Mouse (Mus musculus) splenic B cell, adult 2 months (primary cell): ENCODE results near the gene Caln1.

Experiments
- DNase-seq: peaks from one replicate; pipeline ENCODE4 v3.0.0-alpha.2; 2011; ENCODE audit warnings: low read depth, low spot score
- H3K27me3 ChIP-seq: 2 replicates; pipeline ENCODE4 v1.6.1; 2012; ENCODE audit warnings: mild to moderate bottlenecking, low read length, moderate library complexity, mixed read lengths; ENCODE audit not compliant: control insufficient read depth, poor library complexity, insufficient read depth, severe bottlenecking
- H3K36me3 ChIP-seq: 2 replicates; pipeline ENCODE4 v1.6.1; 2012; ENCODE audit warnings: mild to moderate bottlenecking, low read length, moderate library complexity, mixed read lengths; ENCODE audit not compliant: control insufficient read depth, poor library complexity, insufficient read depth, severe bottlenecking

Caln1 gene

GRCm38 (mm10) chr5:130871086-130871485 lies 501.8 kb downstream of the Caln1 start:
- Histone ChIP-seq H3K36me3 (no peaks in the 10 kb centered on the region), H3K27me3 (no peaks in the 10 kb centered on the region)
- no peak for DNase-seq

- no peaks in the 10 kb centered on the region for H3K27me3 ChIP-seq
- H3K36me3 ChIP-seq, result no peaks in the 10 kb centered on the region
- DNase-seq, result no peak
Measured at GRCm38 (mm10) chr5:130875391-130875790, 506.1 kb downstream of the Caln1 start.

GRCm38 (mm10) chr5:130880331-130880730 lies 511.1 kb downstream of the Caln1 start:
- DNase-seq, result no peak

GRCm38 (mm10) chr5:130891735-130892134 lies 522.5 kb downstream of the Caln1 start:
- Histone ChIP-seq H3K36me3 (no peaks in the 10 kb centered on the region), H3K27me3 (no peaks in the 10 kb centered on the region)
- DNase-seq, result no peak

More at GRCm38 (mm10) chr5:130880331-130880730, 511.1 kb downstream of the Caln1 start:
- Histone ChIP-seq H3K27me3 (no peaks in the 10 kb centered on the region), H3K36me3 (no peaks in the 10 kb centered on the region)

GRCm38 (mm10) chr5:130895991-130896390 lies 526.7 kb downstream of the Caln1 start:
- H3K36me3 ChIP-seq, result no peaks in the 10 kb centered on the region
- H3K27me3 ChIP-seq, result no peaks in the 10 kb centered on the region
- no peak for DNase-seq
